In the genomic region with DNA sequence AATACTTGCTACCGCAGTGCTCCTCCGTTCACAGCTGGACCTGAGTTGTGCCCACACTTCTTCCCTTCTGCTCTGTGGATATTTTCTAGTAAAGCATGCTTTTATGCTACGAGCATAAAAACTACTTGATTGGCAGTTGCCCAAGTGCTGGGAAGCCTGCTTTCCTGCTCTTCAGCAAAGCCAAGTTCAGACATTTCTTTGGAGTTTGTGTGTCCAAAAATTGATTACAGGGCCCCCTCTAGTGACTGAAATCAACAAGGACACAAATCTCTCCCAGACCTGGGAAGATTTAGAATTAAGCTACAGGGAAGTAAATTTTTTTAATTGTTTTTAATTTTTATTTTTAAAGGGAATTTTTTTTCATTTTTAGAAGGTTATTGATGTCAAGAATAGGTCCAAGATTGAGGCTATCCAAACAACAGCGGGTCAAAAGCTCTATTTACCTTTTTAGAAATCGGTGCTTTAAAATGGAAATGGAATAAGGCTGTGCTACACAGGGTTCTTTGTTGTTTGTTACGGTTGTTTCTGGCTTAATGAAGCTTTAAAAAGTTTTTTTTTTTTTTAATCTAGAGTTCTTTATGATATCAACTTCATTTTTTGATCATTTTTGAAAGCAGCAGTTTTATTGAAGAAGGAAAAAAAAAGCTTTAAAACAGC, we compare ENCODE assay signal across 8 mouse cellular contexts. TPM values are rescaled to one million over a fixed set of nuclear protein-coding genes. Genes with fewer than 3 reads are reported as not detected.
DNase-seq lines count a peak whose midpoint lies in the region; ATAC-seq lines count a peak whose summit lies in the region.

No protein-coding gene starts in this region.

- no peaks in the 10 kb centered on the region for H3K9me3 ChIP-seq in liver, embryonic 11.5 days (ENCODE audit: control insufficient read depth, low read length)
- H3K9me3 ChIP-seq in embryonic facial prominence, embryonic 15.5 days (replicated peaks): no peaks in the 10 kb centered on the region
- H3K9me3 ChIP-seq in hindbrain, embryonic 12.5 days (replicated peaks): no peaks in the 10 kb centered on the region
- no peaks in the 10 kb centered on the region for H3K9me3 ChIP-seq in midbrain, embryonic 13.5 days

- no peak overlapping the region for H3K4me3 ChIP-seq in liver, embryonic 11.5 days (ENCODE audit: low read depth, low read length)
- no peak overlapping the region for H3K4me3 ChIP-seq in embryonic facial prominence, embryonic 15.5 days (replicated peaks)
- H3K4me3 ChIP-seq in hindbrain, embryonic 12.5 days: no peak overlapping the region
- H3K4me3 ChIP-seq in midbrain, embryonic 13.5 days (replicated peaks): no peak overlapping the region

- no peak for ATAC-seq in liver, embryonic 11.5 days (replicated peaks; ENCODE audit: low FRiP score)
- ATAC-seq in embryonic facial prominence, embryonic 15.5 days (ENCODE audit: insufficient number of reproducible peaks, low FRiP score, low TSS enrichment, low read depth): no peak
- 0 out of 2 replicates have a peak, but pooled peaks have one; percentile 24 for ATAC-seq in hindbrain, embryonic 12.5 days (ENCODE audit: low FRiP score)
- no peak for ATAC-seq in midbrain, embryonic 13.5 days

- H3K27ac ChIP-seq in liver, embryonic 11.5 days (ENCODE audit: low read depth, low read length): no peak overlapping the region
- 0 out of 2 replicates have a peak overlapping the region, but pooled peaks have one; percentile 25 for H3K27ac ChIP-seq in embryonic facial prominence, embryonic 15.5 days (replicated peaks)
- H3K27ac ChIP-seq in hindbrain, embryonic 12.5 days: peak overlapping the region; percentile 57
- H3K27ac ChIP-seq in midbrain, embryonic 13.5 days: peak overlapping the region; percentile 62

- no peak overlapping the region for H3K9ac ChIP-seq in liver, embryonic 11.5 days (ENCODE audit: low read depth, low read length)
- H3K9ac ChIP-seq in embryonic facial prominence, embryonic 15.5 days: no peak overlapping the region
- no peak overlapping the region for H3K9ac ChIP-seq in hindbrain, embryonic 12.5 days
- H3K9ac ChIP-seq in midbrain, embryonic 13.5 days (replicated peaks): no peak overlapping the region

- DNase-seq in liver (peak; percentile 14), R1 (ENCODE audit: low read depth, low spot score) (peak; percentile 44)
- DNase-seq in liver, embryonic 11.5 days (ENCODE audit: low spot score): no peak
- DNase-seq in layer of hippocampus, adult 9-11 months: peak; percentile 22
- no peak for DNase-seq in T-cell, adult 2 months (ENCODE audit: low spot score)

- peaks cover 13% of the 10 kb centered on the region for H3K36me3 ChIP-seq in liver, embryonic 11.5 days (ENCODE audit: control insufficient read depth, insufficient read depth, low read length)
- peaks cover 15% of the 10 kb centered on the region; the same call in 1 of the 2 replicates for H3K36me3 ChIP-seq in embryonic facial prominence, embryonic 15.5 days
- H3K36me3 ChIP-seq in hindbrain, embryonic 12.5 days: peaks cover 5% of the 10 kb centered on the region; the same call in 1 of the 2 replicates
- peaks cover 6% of the 10 kb centered on the region; the same call in 1 of the 2 replicates for H3K36me3 ChIP-seq in midbrain, embryonic 13.5 days

- H3K4me1 ChIP-seq in liver, embryonic 11.5 days (replicated peaks; ENCODE audit: control insufficient read depth, insufficient read depth, low read length): peaks cover 10% of the 10 kb centered on the region
- peaks cover 20% of the 10 kb centered on the region for H3K4me1 ChIP-seq in embryonic facial prominence, embryonic 15.5 days
- peaks cover 22% of the 10 kb centered on the region for H3K4me1 ChIP-seq in hindbrain, embryonic 12.5 days
- H3K4me1 ChIP-seq in midbrain, embryonic 13.5 days (replicated peaks): peaks cover 32% of the 10 kb centered on the region

- 81% methylated on average over 6 of the region's 6 CpGs for WGBS in liver, embryonic 11.5 days
- WGBS in embryonic facial prominence, embryonic 15.5 days: 44% methylated on average over 6 of the region's 6 CpGs
- 59% methylated on average over 6 of the region's 6 CpGs for WGBS in hindbrain, embryonic 12.5 days
- 51% methylated on average over 6 of the region's 6 CpGs for WGBS in midbrain, embryonic 13.5 days

- no peaks in the 10 kb centered on the region for H3K27me3 ChIP-seq in liver, embryonic 11.5 days (replicated peaks; ENCODE audit: control insufficient read depth, insufficient read depth, low read length)
- no peaks in the 10 kb centered on the region for H3K27me3 ChIP-seq in embryonic facial prominence, embryonic 15.5 days
- H3K27me3 ChIP-seq in hindbrain, embryonic 12.5 days: no peaks in the 10 kb centered on the region
- no peaks in the 10 kb centered on the region for H3K27me3 ChIP-seq in midbrain, embryonic 13.5 days

- no peak overlapping the region for H3K4me2 ChIP-seq in liver, embryonic 11.5 days
- no peak overlapping the region for H3K4me2 ChIP-seq in embryonic facial prominence, embryonic 15.5 days (replicated peaks)
- H3K4me2 ChIP-seq in hindbrain, embryonic 12.5 days (replicated peaks): no peak overlapping the region
- no peak overlapping the region for H3K4me2 ChIP-seq in midbrain, embryonic 13.5 days (replicated peaks)

RNA-seq across cellular contexts. Expression of a gene that starts 29.3 kb away (rescaled TPM):
- polyA plus RNA-seq in liver, embryonic 11.5 days (2014; fragmentation: Nextera tagmentation; extraction: Ambion mirVana): 102 and 113 TPM in 2 replicates
- polyA plus RNA-seq in embryonic facial prominence, embryonic 15.5 days (2015; fragmentation: Nextera tagmentation; extraction: Ambion mirVana): 82.3 and 87.6 TPM in 2 replicates
- polyA plus RNA-seq in hindbrain, embryonic 12.5 days (2016; fragmentation: Nextera tagmentation; extraction: Ambion mirVana): 82.3 and 92.2 TPM in 2 replicates
- 48.8 and 49.8 TPM in 2 replicates for polyA plus RNA-seq in midbrain, embryonic 13.5 days (2015; fragmentation: Nextera tagmentation; extraction: Ambion mirVana)

Comparison
In these comparisons a context has a peak if more than half of its experiments do, and no peak if none do; other contexts are left out.
1. DNase-seq: peak in liver (single experiment), R1 (single experiment) and layer of hippocampus, adult 9-11 months (single experiment); none in liver, embryonic 11.5 days (single experiment) and T-cell, adult 2 months (single experiment).